Mouse (Mus musculus) gastrocnemius, postnatal 10 days (tissue): Measurements from ENCODE around the gene Ube2cbp. TPM values are rescaled to one million over a fixed set of nuclear protein-coding genes. Genes with fewer than 3 reads are reported as not detected.
A peak's percentile ranks its signal among the peaks of the same experiment; 100 is the strongest.

Source experiments
- DNase-seq: peaks from one replicate; pipeline ENCODE4 v3.0.0; 2021; ENCODE audit warnings: mixed read lengths
- long read RNA-seq, 2 experiments: library from polyadenylated mRNA; stranded (forward); transcript quantifications; one replicate each; pipeline ENCODE4 v2.0.0; 2021
- total RNA-seq, 2 experiments: library from RNA; stranded (reverse); gene quantifications; 2 replicates each; pipeline ENCODE4 v1.2.3; 2021

Ube2cbp gene
- 1 to 10 TPM; 3.4 to 4.3 TPM for total RNA-seq
- long read RNA-seq, experiment 1, transcript Ube2cbp-201 (10 exons, 1,790 nt), result major isoform, 5 of 5 reads
- long read RNA-seq, experiment 1, partial matches to known transcripts, result 0 of 5 reads
- long read RNA-seq, experiment 1, other reads (novel, unspliced or antisense), result 0 of 5 reads
- long read RNA-seq, experiment 2, transcript Ube2cbp-201 (10 exons, 1,790 nt), result major isoform, 8 of 8 reads
- long read RNA-seq, experiment 2, partial matches to known transcripts, result 0 of 8 reads
- long read RNA-seq, experiment 2, other reads (novel, unspliced or antisense), result 0 of 8 reads

DNA sequence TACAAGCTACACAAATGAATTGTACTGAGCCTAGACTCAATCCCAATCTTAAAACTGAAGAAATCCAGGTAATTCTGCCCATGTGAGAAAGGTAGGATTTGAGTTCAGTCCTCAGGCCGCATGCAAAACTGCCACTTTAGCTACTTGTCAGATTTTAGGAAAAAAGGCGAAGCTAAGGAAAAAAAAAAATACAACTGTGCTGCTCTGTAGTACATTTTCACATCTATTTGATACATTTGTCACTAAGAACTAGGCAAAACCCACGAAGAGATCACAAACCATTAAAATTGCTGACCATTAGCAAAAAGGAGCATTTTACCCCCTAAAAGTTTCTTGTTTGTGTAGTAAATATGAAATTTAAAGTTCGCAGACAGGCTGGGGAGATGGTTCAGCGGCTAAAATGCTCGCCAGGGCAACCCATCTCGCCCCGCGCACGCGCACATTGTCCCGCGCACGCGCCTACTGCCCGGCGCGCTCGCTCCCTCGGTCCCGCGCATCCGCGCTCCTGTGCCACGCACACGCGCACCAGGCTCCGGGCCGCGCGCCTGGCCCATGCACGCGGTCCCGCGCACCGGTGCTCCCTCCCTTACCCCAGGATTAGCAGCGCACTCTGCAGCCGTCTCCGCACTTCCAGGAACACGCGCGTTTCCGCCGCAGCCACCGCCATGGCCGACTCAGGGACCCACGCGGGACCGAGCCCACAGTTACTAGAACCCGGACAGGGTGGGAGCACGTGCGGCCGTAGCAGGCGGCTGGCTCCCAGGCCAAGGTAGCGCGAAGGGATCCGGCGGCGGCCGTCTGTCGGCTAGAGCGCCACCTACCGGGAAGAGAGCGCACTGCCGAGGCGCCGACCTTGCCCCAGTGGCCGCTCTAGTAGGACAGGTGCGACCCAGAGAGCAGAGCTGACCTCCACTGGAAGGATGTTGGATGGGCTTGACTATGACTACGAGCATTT is at the start of gene Ube2cbp:
TSS of gene Ube2cbp (minus strand) at position 800 of the 955 bp plus-strand sequence.
- peak; percentile 88 for DNase-seq

DNA sequence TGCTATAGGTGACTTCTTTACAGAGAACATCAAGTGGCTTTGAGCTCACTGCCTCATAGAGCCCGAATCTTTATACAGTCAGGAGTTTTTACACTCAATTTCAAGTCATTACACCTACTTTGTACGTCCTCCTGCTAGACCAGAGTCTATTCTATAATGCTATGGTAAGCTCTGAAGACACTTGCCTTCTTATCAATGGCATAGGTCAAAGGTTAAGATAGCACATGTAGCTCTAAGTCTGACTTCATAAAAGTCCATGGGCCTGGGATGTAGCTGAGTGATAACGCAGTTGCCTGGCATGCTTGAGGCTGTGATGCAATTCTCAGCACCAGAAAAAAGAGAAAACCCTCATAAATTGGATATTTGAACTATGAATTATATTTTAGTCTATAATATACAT is 49.6 kb upstream of the Ube2cbp start:
- DNase-seq, result no peak

DNA sequence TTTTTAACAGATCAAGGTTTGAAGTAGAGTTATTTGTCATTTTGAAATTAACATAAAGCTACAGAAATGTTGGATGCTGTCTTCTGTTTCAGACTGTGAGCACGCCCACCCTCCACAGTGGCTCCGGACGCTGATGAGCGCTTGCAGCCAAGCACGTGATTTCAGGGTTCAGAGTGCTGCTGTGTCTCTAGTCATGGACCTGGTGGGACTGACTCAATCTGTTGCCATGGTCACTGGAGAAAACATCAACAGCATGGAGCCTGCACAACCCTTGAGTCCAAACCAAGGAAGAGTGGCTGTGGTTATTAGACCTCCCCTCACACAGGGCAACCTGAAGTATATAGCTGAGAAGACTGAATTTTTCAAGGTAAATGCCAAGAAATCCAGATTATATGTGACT is 49.0 kb upstream of the Ube2cbp start:
- no peak for DNase-seq

DNA sequence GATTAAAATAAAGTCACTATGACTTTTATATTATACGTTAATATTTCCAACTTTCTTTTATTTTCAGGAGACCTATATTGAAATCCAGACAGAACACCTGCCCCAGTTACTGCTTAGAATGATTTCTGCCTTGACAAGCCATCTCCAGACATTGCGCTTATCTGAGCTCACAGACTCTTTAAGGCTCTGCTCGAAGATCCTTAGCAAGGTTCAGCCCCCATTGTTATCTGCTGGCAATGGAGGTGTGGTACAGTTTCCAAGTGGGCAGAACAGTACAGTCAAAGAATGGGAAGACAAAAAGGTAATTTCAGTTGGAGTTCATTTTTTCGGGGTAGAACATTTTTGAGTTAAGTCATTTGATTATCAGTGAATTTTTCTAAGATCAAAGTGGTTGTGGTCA is 42.7 kb upstream of the Ube2cbp start:
- no peak for DNase-seq

DNA sequence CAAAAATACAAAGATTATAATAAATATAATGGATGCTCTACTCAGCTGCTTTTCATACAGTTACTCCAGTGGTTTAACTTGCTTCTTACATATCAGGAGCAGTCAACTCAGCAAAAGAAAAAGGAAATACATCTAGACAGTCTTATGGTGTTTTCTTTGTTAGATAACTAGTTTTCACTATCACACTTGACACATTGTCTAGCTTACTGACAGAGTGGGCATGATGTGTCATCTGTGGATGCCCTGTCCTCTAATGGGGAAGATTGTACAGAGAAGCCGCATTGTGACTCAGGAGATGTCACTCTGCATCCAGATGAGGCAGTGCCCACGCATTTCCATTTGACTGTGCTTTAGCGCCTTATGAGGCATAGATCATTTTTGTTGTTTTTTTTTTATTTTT is 34.3 kb upstream of the Ube2cbp start:
- DNase-seq, result no peak

DNA sequence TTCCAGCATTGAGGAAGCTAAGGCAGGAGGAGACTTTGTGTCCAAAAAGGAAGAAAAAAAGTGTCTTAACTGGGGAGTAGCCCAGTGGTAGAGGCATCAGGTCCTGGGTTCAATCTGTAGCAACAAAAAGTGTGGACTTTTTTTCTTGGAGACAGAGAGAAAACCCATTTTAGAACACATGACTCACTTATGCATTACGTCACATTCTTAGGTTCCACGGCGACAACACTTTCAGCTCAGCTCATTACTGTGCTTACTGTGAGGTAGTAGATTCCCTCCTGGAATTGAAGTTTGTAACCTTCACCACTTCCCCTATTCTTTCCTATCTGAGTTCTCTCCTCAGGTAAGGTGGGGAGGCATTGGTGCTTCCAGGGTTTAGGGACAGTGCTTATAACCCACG is 31.5 kb upstream of the Ube2cbp start:
- no peak for DNase-seq

DNA sequence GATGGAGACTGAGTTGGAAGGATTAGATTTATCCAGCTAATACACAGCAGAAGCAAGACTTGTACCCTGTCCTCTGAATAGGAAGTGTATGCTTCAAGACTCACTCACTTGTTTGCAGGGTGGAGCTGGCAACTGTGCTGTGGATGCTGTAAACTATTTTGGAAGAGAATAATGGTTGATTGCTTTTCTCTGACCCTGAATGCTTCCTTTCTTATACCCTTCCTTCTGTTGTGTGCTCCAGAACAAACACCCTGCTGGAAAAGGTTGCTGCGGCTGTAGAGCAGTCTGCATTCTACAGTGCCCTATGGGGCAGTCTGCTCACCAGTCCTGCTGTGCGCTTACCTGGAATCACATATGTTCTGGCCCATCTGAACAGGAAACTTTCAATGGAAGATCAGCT is 27.0 kb upstream of the Ube2cbp start:
- no peak for DNase-seq

DNA sequence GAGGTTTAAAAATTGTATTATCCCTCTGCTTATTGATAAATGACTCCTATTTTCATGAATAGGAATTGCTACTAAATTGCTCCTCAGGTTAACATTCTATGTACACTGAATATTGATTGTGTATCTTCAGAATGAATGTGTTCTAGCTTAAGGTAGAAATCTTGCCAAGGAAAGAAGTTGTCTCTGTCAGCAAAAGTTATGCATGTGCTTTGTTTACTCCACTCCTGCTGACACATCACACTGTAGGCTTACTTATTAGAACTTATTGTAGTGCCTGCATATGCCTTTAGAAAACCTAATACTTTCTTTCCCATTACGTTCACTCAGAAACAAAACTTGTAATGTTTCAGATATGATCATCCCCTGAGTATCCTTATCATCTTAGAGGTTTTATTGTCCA is 17.5 kb upstream of the Ube2cbp start:
- DNase-seq, result no peak

DNA sequence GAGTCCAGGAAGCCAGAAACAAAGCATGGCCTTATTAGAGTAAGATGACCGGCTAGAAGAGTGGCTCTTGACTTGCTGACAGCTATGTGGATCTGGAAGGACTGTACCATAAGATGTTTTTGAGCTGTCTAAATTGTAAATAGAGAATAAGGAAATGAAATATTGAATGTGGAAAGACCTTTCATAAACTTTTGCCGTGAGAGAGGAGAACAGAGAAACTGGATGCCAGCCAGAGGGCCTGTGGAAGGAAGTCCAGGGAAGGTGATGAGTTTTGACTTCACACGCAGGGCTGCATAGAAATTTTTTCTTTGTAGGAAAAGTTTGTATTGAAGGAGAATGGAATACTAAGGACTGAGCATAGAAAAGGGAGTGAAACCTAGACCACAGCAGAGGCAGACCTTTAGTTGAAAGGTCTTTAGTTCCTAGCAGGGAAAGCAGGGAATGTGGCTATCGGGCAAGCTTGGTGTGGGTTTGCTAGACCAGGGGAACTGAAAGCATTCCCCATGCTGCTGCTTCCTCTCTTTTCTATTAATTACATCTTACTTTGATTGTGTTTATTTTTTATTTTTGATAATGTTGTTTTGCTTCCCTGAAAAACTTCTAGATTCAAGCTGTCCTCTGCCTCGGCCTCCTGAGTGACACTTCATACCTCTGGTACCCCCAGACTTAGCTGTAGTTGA is 13.8 kb upstream of the Ube2cbp start:
- DNase-seq, result peak; percentile 4

DNA sequence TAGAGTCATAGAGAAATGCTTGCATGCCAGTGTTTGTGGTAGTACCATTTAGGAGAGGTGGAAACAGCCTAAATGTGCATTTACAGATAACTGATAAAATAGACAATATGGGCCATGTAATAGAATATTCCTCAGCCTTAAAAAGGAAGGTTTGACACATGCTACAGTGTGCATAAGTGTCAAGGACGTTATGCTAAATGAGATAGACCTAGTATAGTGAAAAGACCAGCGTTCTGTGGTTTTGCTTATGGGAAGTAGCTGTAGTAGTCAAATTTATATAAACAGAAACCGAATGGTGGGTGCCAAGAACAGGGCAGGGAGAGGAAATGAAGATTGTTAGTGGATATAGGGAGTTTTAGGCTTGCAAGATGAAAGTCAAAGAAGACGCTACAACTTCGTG is 12.0 kb upstream of the Ube2cbp start:
- DNase-seq, result no peak

DNA sequence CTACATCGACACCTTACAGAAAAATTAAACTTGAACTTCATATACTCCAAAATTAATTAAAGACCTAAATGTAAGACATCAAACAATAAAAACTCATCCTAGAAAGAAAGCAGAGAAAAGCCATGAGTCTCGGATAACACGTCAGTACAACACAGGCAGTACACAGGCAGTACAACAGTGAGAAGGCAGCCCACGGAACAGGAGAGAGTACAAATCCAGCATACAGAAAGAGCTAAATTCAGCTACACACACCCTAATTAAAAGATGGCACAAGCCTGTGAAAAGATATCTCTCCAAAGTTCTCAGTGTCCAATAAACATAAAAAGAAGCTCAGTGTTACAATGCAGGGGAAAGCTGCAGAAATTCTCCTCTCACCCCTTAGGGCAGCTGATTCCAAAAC is 11.2 kb upstream of the Ube2cbp start:
- DNase-seq, result no peak

DNA sequence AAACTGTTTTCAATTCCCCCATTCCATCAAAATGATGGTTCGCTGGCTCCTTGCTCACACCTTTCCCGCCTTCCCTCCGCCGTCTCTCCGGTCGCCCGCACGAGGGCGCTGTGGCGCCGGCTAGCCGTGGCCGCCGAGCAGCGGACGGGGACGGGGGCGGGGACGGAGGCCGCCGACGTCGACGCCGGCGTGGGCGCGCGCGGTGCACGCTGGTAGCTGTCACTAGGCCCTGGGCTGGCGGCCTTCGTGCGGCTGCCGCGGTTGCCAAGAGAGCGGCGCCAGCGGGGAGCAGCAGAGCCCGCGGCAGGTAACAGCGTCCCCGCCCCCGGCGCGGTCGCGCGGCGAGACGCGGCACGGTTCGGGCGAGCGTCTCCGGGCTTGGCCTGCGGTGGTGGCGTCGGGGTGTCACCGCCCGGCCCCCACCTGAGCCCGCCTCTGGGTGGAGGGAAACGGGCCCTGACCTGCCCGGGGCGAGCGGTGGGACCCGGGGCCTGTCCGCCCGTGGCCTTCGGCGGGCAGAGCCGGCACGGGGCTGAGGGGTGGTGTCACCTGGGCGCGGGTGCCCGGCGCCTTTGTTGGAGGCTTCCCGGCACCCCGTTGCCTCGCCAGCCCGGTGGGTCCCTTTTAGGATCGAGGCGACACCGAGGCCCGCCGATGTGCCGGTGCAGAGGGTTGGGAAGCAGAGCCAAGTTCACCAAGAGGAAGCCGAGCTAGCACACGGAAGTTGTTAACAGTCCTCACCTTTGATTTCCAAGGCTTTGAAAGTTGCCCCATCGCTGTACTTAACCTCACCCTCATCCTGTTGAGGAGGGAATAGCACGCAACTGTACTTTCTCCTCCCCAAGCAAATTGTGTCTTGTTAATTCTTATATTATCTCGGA is 2.5 kb upstream of the Ube2cbp start, which contains the start of gene Dop1a:
TSS of gene Dop1a (plus strand) at position 165 of the 881 bp plus-strand sequence.
- peak; percentile 94 for DNase-seq

DNA sequence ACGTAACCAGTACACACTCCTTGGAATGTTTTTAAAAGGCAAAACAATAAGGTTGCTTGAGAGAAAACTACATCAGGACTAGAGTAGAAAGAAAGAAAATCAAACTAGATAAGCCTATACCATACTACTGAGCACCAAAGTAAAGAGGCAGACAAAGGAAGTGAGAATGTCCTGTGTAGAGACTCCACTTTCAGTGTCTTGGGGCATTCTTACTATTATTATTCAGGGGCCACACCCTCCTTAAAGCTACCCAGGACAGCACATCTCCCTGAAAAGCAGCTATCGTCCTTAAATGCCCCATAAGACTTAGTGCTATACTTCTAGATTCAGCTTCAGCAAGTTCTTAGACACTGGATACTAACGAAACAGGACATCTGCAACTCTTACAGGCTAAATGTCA is 11.1 kb downstream of the Ube2cbp start:
- no peak for DNase-seq

DNA sequence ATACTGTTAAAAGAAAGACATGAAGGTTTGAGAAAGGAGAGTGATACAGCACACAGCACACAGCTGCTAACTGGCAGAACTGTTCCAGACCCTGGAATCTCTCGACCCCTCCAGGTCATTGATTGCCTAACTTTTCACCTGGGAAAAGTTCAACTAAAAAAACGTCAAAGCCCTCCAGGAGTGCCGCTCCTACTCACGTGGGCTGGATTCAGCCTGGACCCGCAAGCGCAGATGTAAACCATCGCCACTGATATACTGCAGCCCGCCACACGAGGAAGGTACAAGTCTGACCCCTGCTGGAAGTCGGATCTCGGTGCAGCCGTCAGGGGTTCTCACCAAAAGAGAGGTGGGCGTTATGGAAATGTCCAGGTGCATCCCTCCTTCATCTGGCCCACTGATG is 13.1 kb downstream of the Ube2cbp start:
- peak; percentile 59 for DNase-seq

DNA sequence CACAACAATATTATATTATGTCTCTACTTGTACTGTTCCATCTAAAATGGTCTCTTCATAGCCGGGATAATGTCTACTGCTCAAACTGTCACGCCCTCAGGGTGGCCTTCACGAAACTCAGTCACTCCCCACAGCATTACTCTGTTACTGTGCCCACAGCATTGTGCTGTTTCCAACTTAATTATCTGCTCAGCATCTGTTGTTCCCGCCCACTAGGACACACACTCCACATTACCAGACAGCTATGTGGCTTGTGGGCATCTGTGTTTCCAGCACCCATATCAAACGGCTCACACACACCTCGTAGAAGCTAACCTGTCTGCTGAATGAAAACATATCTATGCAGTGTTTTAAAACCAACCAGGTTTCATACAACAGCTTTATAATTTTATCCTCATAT is 13.7 kb downstream of the Ube2cbp start:
- DNase-seq, result no peak

DNA sequence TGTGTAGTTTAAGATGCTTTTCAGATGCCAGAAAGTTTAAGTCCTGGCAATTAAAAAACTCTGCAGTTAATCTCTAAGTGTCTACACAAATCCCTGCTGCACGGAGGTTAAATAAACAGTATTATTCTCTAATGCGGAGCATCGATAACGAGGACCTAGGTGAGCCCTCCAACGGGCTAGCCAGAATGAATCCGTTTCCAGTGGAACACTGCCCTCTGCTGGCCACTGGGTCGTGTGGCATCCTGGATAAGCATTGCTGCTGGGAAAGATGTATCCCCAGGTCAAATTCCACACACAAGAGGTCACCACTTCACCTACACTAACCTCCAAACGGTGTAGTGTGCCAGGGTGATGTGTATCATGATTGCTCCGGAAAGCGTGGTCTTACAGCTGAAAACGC is 15.2 kb downstream of the Ube2cbp start:
- peak; percentile 81 for DNase-seq

DNA sequence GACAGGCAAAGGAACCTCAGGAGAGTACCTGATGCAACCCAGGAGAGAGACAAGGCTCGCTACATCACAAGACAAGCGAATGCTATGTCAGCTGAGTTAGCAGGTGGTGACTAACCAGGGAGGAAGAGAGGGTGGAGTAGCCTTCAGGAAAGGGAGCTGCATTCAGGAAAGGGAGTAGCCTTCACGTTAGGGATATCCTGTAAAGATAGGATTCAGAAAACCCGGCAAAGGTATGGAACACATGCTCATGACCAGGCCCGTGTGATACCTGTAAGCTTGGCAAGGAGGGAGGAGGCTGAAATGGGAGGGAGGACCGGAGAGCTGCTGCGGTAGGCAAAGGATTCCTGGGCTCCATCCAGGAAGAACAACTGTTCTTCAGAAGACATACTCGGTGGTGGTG is 17.3 kb downstream of the Ube2cbp start:
- no peak for DNase-seq

DNA sequence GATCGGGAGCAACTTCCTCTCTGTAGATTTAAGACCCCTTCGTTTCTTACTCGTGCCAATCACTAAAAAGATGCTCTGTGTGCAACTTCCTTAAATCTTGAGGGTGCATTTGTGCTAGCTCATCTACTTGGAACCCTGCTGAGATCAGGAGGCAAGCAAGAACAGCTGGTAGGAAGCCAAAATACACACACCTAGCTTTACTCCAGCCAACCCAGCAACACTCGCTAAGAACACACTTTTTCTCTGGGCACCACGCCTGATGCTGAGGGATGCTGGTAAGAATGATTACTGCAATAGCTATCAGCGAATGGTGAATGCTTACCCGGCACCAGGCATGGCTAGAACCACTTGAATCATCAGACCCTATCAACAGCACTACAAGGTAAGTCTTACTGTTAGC is 17.9 kb downstream of the Ube2cbp start:
- DNase-seq, result no peak

DNA sequence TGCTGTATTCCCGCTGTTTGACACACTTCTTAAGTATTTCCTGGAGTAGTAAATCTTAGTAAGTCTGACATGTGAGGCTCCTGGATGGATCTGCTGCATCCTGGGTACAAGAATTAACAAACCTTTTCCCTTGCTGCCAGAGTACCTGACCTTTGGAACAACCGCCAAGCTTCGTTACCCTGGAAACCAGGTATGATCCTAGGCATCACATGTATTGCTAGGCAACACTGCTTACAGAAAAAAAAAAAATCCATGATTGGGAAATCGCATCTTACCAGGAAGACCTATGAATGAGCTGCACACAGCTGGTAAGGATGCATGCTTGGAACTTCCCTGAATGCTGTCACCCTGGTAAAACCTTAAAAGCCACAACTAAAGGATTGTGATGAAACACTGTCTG is 22.5 kb downstream of the Ube2cbp start:
- no peak for DNase-seq

DNA sequence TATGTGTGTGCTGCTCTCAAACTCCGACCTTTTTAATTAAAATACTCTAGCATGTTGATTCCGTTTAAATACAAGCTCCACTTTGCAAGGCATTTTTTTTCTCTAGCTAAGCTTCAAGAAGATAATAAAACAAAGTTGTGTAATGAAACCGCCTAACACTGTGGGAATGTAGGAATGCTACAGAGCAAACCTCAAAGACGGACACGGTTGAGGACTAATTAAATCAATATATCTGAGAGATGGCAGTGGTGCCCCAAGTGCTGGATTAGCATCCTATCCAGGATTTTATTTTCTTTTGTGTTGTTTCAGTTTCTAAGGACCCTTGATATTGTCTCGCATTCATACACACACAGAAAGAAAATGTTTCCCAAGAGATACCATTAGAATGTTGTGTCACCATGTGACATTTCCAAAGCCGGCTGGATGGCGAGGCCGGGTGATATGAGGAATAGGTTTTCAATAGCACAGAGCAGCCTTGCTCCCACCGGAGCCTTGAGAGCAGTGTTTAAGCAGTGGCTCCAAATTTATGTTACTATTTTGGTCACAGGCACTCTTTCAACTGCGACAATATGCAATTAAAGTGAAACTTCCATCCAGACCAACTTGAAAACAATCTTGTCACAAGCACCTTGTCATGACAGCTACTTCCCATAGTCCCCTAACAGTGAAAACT is 26.3 kb downstream of the Ube2cbp start:
- DNase-seq, result no peak

DNA sequence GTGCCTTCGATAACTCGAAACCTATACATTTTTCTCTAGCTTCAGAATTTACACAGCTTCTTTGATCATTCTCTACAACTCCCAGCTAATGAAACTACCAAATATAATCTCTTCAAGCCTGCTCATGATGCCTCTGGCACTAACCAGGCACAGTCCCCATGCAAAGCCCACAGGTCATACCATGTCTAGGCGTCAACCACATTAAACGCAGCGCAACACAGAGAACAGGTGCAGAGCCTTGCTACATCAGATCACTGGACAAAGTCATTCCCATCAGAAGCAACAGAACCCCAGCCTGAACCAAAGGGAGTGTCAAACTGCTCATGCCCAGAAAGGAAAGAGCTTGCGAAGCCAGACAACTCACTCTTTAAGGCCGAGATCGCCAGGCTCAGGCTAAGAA is 28.1 kb downstream of the Ube2cbp start:
- DNase-seq, result no peak
